Mouse (Mus musculus): ENCODE measurements around the gene Btbd6.

DNA sequence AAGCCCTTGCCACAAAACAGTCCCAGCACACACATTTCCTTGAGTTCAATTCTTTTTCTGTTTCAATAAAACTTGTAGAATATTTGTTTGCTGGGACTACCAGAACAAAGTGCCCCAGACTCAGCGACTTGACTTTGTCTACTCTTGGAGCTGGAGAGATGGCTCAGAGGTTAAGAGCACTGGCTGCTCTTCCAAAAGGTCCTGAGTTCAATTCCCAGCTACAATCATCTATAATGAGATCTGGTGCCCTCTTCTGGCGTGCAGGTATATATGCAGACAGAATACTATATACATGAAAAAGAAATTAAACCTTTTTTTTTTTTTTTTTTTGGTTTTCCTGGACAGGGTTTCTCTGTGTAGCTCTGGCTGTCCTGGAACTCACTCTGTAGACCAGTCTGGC, 26.4 kb downstream of the Btbd6 start:
- TF ChIP-seq CTCF (IDR thresholded peaks at IDR 0.05) (peak; percentile 37), EP300 (IDR thresholded peaks at IDR 0.05) (no peak)

All from lung, postnatal 0 days (tissue).